Mouse (Mus musculus): ENCODE data around the gene Svop. TPM values are rescaled to one million over a fixed set of nuclear protein-coding genes. Genes with fewer than 3 reads are reported as not detected.

The Svop gene
- polyA plus RNA-seq, 1 experiment from 2014 or later: 102 TPM

GRCm38 (mm10) chr5:114115030-114115429, 23.7 kb upstream of the Svop start:
- no peaks in the 10 kb centered on the region for H3K4me1 ChIP-seq (replicated peaks; ENCODE audit: control insufficient read depth, insufficient read depth, low read length)
- no peak for ATAC-seq
- no peak overlapping the region for H3K9ac ChIP-seq (replicated peaks; ENCODE audit: low read depth, low read length)
- H3K9me3 ChIP-seq (ENCODE audit: control insufficient read depth, low read length): no peaks in the 10 kb centered on the region
- no peak overlapping the region for H3K4me2 ChIP-seq (ENCODE audit: low read length)
- peaks cover 25% of the 10 kb centered on the region for H3K36me3 ChIP-seq (ENCODE audit: control insufficient read depth, insufficient read depth)
- H3K27ac ChIP-seq (ENCODE audit: low read length): no peak overlapping the region
- 91% methylated on average over 5 of the region's 5 CpGs for WGBS
- no peaks in the 10 kb centered on the region for H3K27me3 ChIP-seq (replicated peaks; ENCODE audit: control insufficient read depth, insufficient read depth, low read length)
- H3K4me3 ChIP-seq (replicated peaks; ENCODE audit: low read length): no peak overlapping the region

DNA sequence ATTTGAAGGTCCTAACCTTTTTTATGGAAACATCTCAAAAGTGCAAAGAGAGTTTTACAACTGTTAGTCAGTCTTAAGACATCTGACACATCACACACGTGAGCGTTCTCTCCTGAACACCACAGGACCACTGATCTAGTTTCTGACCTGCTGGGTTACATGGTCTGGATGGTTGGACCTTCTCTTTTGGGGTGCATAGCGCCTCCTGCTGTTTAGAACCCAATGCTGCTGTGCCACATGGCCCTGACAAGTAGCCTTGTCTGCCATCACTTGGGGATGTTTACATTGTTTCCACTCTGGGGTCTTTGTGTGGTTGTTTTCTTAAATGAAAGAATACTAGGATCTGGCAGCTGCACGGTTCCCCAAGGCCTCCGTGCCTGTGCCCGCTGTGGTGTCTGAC, 22.0 kb upstream of the Svop start:
- H3K9ac ChIP-seq (replicated peaks; ENCODE audit: low read depth, low read length): no peak overlapping the region
- 88% methylated on average over 6 of the region's 6 CpGs for WGBS
- no peaks in the 10 kb centered on the region for H3K9me3 ChIP-seq (ENCODE audit: control insufficient read depth, low read length)
- no peaks in the 10 kb centered on the region for H3K27me3 ChIP-seq (replicated peaks; ENCODE audit: control insufficient read depth, insufficient read depth, low read length)
- H3K4me2 ChIP-seq (ENCODE audit: low read length): no peak overlapping the region
- H3K4me1 ChIP-seq (replicated peaks; ENCODE audit: control insufficient read depth, insufficient read depth, low read length): no peaks in the 10 kb centered on the region
- H3K27ac ChIP-seq (ENCODE audit: low read length): no peak overlapping the region
- H3K36me3 ChIP-seq (ENCODE audit: control insufficient read depth, insufficient read depth): peaks cover 34% of the 10 kb centered on the region
- ATAC-seq: no peak
- no peak overlapping the region for H3K4me3 ChIP-seq (replicated peaks; ENCODE audit: low read length)

GRCm38 (mm10) chr5:114106391-114106935, 15.1 kb upstream of the Svop start:
- H3K27ac ChIP-seq (ENCODE audit: low read length): no peak overlapping the region
- peaks cover 25% of the 10 kb centered on the region for H3K36me3 ChIP-seq (ENCODE audit: control insufficient read depth, insufficient read depth)
- no peak overlapping the region for H3K4me3 ChIP-seq (replicated peaks; ENCODE audit: low read length)
- no peak for ATAC-seq
- H3K9me3 ChIP-seq (ENCODE audit: control insufficient read depth, low read length): no peaks in the 10 kb centered on the region
- peaks cover 6% of the 10 kb centered on the region; the same call in 1 of the 2 replicates for H3K4me1 ChIP-seq (replicated peaks; ENCODE audit: control insufficient read depth, insufficient read depth, low read length)
- H3K27me3 ChIP-seq (replicated peaks; ENCODE audit: control insufficient read depth, insufficient read depth, low read length): no peaks in the 10 kb centered on the region
- H3K4me2 ChIP-seq (ENCODE audit: low read length): no peak overlapping the region
- WGBS: 90% methylated on average over 16 of the region's 16 CpGs
- H3K9ac ChIP-seq (replicated peaks; ENCODE audit: low read depth, low read length): no peak overlapping the region

- Histone ChIP-seq H3K27ac (ENCODE audit: low read length) (no peak overlapping the region), H3K9ac (replicated peaks; ENCODE audit: low read depth, low read length) (no peak overlapping the region), H3K27me3 (replicated peaks; ENCODE audit: control insufficient read depth, insufficient read depth, low read length) (no peaks in the 10 kb centered on the region), H3K9me3 (ENCODE audit: control insufficient read depth, low read length) (no peaks in the 10 kb centered on the region), H3K36me3 (ENCODE audit: control insufficient read depth, insufficient read depth) (peaks cover 2% of the 10 kb centered on the region; the same call in 1 of the 2 replicates), H3K4me2 (ENCODE audit: low read length) (no peak overlapping the region), H3K4me1 (replicated peaks; ENCODE audit: control insufficient read depth, insufficient read depth, low read length) (peaks cover 17% of the 10 kb centered on the region), H3K4me3 (replicated peaks; ENCODE audit: low read length) (no peak overlapping the region)
- ATAC-seq: no peak
- 68% methylated on average over 1 of the region's 1 CpGs for WGBS
Measured at GRCm38 (mm10) chr5:114102807-114103206, 11.4 kb upstream of the Svop start.

GRCm38 (mm10) chr5:114101873-114102272, 10.5 kb upstream of the Svop start:
- H3K9ac ChIP-seq (replicated peaks; ENCODE audit: low read depth, low read length): no peak overlapping the region
- peaks cover 17% of the 10 kb centered on the region for H3K4me1 ChIP-seq (replicated peaks; ENCODE audit: control insufficient read depth, insufficient read depth, low read length)
- H3K4me2 ChIP-seq (ENCODE audit: low read length): no peak overlapping the region
- H3K9me3 ChIP-seq (ENCODE audit: control insufficient read depth, low read length): no peaks in the 10 kb centered on the region
- no peak overlapping the region for H3K4me3 ChIP-seq (replicated peaks; ENCODE audit: low read length)
- WGBS: 79% methylated on average over 4 of the region's 4 CpGs
- H3K36me3 ChIP-seq (ENCODE audit: control insufficient read depth, insufficient read depth): peaks cover 2% of the 10 kb centered on the region; the same call in 1 of the 2 replicates
- H3K27me3 ChIP-seq (replicated peaks; ENCODE audit: control insufficient read depth, insufficient read depth, low read length): no peaks in the 10 kb centered on the region
- no peak overlapping the region for H3K27ac ChIP-seq (ENCODE audit: low read length)
- no peak for ATAC-seq

GRCm38 (mm10) chr5:114100390-114101099, 9.2 kb upstream of the Svop start:
- no peaks in the 10 kb centered on the region for H3K9me3 ChIP-seq (ENCODE audit: control insufficient read depth, low read length)
- ATAC-seq: peak; percentile 51
- peak overlapping the region; percentile 91 for H3K4me3 ChIP-seq (replicated peaks; ENCODE audit: low read length)
- no peaks in the 10 kb centered on the region; the same call in 1 of the 2 replicates for H3K36me3 ChIP-seq (ENCODE audit: control insufficient read depth, insufficient read depth)
- H3K9ac ChIP-seq (replicated peaks; ENCODE audit: low read depth, low read length): peak overlapping the region; percentile 94
- no peaks in the 10 kb centered on the region for H3K27me3 ChIP-seq (replicated peaks; ENCODE audit: control insufficient read depth, insufficient read depth, low read length)
- peaks cover 17% of the 10 kb centered on the region for H3K4me1 ChIP-seq (replicated peaks; ENCODE audit: control insufficient read depth, insufficient read depth, low read length)
- 2% methylated on average over 59 of the region's 64 CpGs for WGBS
- H3K4me2 ChIP-seq (ENCODE audit: low read length): peak overlapping the region; percentile 89
- peak overlapping the region; percentile 61 for H3K27ac ChIP-seq (ENCODE audit: low read length)

- peak overlapping the region; percentile 91 for H3K4me3 ChIP-seq (replicated peaks; ENCODE audit: low read length)
- no peaks in the 10 kb centered on the region for H3K27me3 ChIP-seq (replicated peaks; ENCODE audit: control insufficient read depth, insufficient read depth, low read length)
- peaks cover 17% of the 10 kb centered on the region for H3K4me1 ChIP-seq (replicated peaks; ENCODE audit: control insufficient read depth, insufficient read depth, low read length)
- H3K9me3 ChIP-seq (ENCODE audit: control insufficient read depth, low read length): no peaks in the 10 kb centered on the region
- ATAC-seq: peak; percentile 95
- peak overlapping the region; percentile 65 for H3K27ac ChIP-seq (ENCODE audit: low read length)
- peak overlapping the region; percentile 94 for H3K9ac ChIP-seq (replicated peaks; ENCODE audit: low read depth, low read length)
- H3K36me3 ChIP-seq (ENCODE audit: control insufficient read depth, insufficient read depth): no peaks in the 10 kb centered on the region; the same call in 1 of the 2 replicates
- WGBS: 8% methylated on average over 37 of the region's 37 CpGs
- H3K4me2 ChIP-seq (ENCODE audit: low read length): peak overlapping the region; percentile 89
Measured at GRCm38 (mm10) chr5:114099709-114100389, 8.5 kb upstream of the Svop start.

DNA sequence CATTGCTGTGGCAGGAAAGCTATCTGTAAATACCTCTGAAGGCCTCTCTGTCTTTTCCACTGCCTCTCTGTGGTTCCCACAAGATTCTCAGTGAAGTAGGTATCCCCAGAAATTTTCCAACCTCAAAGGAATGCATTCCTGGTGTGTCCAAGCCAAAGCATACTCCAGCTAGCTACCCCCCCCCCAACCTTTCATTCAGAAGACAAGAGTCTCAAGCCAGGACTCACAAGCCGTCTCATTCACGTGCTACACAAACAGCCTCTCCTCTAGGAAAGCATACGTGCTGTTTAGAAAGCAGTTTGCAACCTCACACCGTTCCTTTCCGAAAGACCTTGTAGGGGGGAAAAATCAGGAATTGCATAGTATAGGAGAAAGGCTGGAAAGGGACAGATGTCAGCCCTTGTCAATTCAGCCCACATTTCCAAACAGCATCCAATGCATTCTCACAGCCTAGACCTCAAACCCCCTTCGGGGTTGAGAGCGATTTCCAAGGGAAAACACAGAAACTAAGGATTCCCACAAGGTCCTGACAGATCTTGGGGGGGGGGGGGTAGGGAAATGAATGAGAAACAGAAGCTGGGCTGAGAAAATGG, 853 bp downstream of the Svop start:
- Histone ChIP-seq H3K36me3 (ENCODE audit: control insufficient read depth, insufficient read depth) (no peaks in the 10 kb centered on the region), H3K4me2 (ENCODE audit: low read length) (peak overlapping the region; percentile 63), H3K9me3 (ENCODE audit: control insufficient read depth, low read length) (no peaks in the 10 kb centered on the region), H3K27me3 (replicated peaks; ENCODE audit: control insufficient read depth, insufficient read depth, low read length) (no peaks in the 10 kb centered on the region), H3K4me1 (replicated peaks; ENCODE audit: control insufficient read depth, insufficient read depth, low read length) (peaks cover 22% of the 10 kb centered on the region), H3K4me3 (replicated peaks; ENCODE audit: low read length) (peak overlapping the region; percentile 79), H3K9ac (replicated peaks; ENCODE audit: low read depth, low read length) (peak overlapping the region; percentile 96), H3K27ac (ENCODE audit: low read length) (peak overlapping the region; percentile 93)
- ATAC-seq: no peak; the same call in 1 of the 2 replicates
- 7% methylated on average over 7 of the region's 7 CpGs for whole genome bisulfite sequencing

GRCm38 (mm10) chr5:114087875-114088480, 3.4 kb downstream of the Svop start:
- H3K27ac ChIP-seq (ENCODE audit: low read length): no peak overlapping the region
- H3K4me3 ChIP-seq (replicated peaks; ENCODE audit: low read length): no peak overlapping the region
- no peaks in the 10 kb centered on the region for H3K27me3 ChIP-seq (replicated peaks; ENCODE audit: control insufficient read depth, insufficient read depth, low read length)
- H3K36me3 ChIP-seq (ENCODE audit: control insufficient read depth, insufficient read depth): no peaks in the 10 kb centered on the region
- no peak overlapping the region for H3K9ac ChIP-seq (replicated peaks; ENCODE audit: low read depth, low read length)
- H3K9me3 ChIP-seq (ENCODE audit: control insufficient read depth, low read length): no peaks in the 10 kb centered on the region
- no peak for ATAC-seq
- H3K4me2 ChIP-seq (ENCODE audit: low read length): no peak overlapping the region
- H3K4me1 ChIP-seq (replicated peaks; ENCODE audit: control insufficient read depth, insufficient read depth, low read length): peaks cover 22% of the 10 kb centered on the region
- 77% methylated on average over 12 of the region's 12 CpGs for whole genome bisulfite sequencing

All from forebrain, embryonic 16.5 days (tissue).